Mouse (Mus musculus) hindbrain, postnatal 0 days (tissue): Measurements from ENCODE around the gene Tfcp2. TPM values are rescaled to one million over a fixed set of nuclear protein-coding genes. Genes with fewer than 3 reads are reported as not detected.
A peak's percentile ranks its signal among the peaks of the same experiment; 100 is the strongest.

ENCODE experiments used
- ATAC-seq: fragments of 200-750 bp; cut with Nextera tagmentation; 2 replicates; pipeline ENCODE4 v1.8.0; 2017; ENCODE audit warnings: mild to moderate bottlenecking, moderate TSS enrichment, moderate library complexity
- DNase-seq: peaks from one replicate; pipeline ENCODE4 v3.0.0-alpha.2; 2015; ENCODE audit warnings: low spot score
- H3K27ac ChIP-seq: fragments of 300-500 bp; sonication (generic); 2 replicates; pipeline ENCODE4 v1.5.1; 2014; ENCODE audit warnings: mild to moderate bottlenecking
- H3K27me3 ChIP-seq: fragments of 300-500 bp; sonication (generic); 2 replicates; pipeline ENCODE4 v1.6.1; 2014; ENCODE audit warnings: low read length, mixed read lengths; ENCODE audit not compliant: insufficient read depth
- H3K36me3 ChIP-seq: fragments of 300-500 bp; sonication (generic); 2 replicates; pipeline ENCODE4 v1.6.1; 2014; ENCODE audit warnings: low read length, mixed read lengths; ENCODE audit not compliant: insufficient read depth
- H3K4me1 ChIP-seq: fragments of 300-500 bp; sonication (generic); 2 replicates; pipeline ENCODE4 v1.6.1; 2014; ENCODE audit warnings: antibody characterized with exemption, low read length, mixed read lengths; ENCODE audit not compliant: insufficient read depth
- H3K4me2 ChIP-seq: fragments of 300-500 bp; sonication (generic); 2 replicates; pipeline ENCODE4 v1.6.1; 2014; ENCODE audit warnings: low read depth, mild to moderate bottlenecking, low read length, moderate library complexity, mixed read lengths
- H3K4me3 ChIP-seq: fragments of 300-500 bp; sonication (generic); 2 replicates; pipeline ENCODE4 v1.5.1; 2014; ENCODE audit warnings: low read length
- H3K9ac ChIP-seq: fragments of 300-500 bp; sonication (generic); replicated peaks from 2 replicates; pipeline ENCODE4 v1.6.1; 2014; ENCODE audit warnings: mild to moderate bottlenecking, low read length, moderate library complexity, mixed read lengths
- H3K9me3 ChIP-seq: fragments of 300-500 bp; sonication (generic); 2 replicates; pipeline ENCODE4 v1.6.1; 2016; ENCODE audit warnings: low read length, mixed read lengths
- CTCF ChIP-seq: IDR thresholded peaks from 2 replicates; pipeline ENCODE4 v1.5.1; 2016; ENCODE audit warnings: antibody characterized with exemption, control low read depth, low read depth
- WGBS: fragments of 180-500 bp; shearing (Covaris S2); extraction: QIAGEN DNeasy Blood & Tissue Kit; methylation state at CpG from one replicate; pipeline ENCODE4 v1.1.7; 2014; 5-methylcytosine and 5-hydroxymethylcytosine counted together
- polyA plus RNA-seq: library from polyadenylated mRNA; unstranded; fragments of >200 nt; fragmentation: Nextera tagmentation; extraction: Ambion mirVana; gene quantifications from 2 replicates; pipeline ENCODE4 v1.2.1, GENCODE M21; 2015
- total RNA-seq: library from RNA; depleted of rRNA; stranded (reverse); fragments of >200 nt; gene quantifications from 2 replicates; pipeline ENCODE4 v1.2.3, GENCODE M21; 2014

The Tfcp2 gene
- total and polyA plus RNA-seq, 2 experiments from 2014 or later: 27.1 to 34.9 TPM

DNA sequence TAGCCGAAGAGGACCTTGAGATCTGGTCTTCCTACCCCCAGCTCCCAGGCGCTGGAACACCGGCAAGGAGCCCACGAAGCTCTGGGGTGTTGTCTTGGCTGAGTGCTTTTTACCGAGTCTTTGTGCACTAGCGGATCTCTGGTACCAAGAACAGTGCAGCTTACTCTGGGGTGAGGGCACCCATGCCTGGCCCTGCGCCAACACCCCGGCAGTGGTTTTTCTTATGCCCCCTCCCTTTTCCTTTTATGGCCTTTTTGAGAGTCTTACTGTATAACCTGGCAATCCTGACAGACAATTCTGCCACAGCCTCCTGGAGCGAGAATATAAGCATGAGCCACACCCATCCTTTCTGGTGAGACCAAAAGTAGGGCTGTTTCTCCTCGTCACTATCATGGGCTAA is 73.5 kb downstream of the Tfcp2 start:
- no peak overlapping the region for H3K9ac ChIP-seq
- no peak overlapping the region for H3K4me3 ChIP-seq
- H3K4me1 ChIP-seq: no peaks in the 10 kb centered on the region
- H3K4me2 ChIP-seq: no peak overlapping the region
- no peaks in the 10 kb centered on the region for H3K9me3 ChIP-seq
- H3K27ac ChIP-seq: no peak overlapping the region
- no peaks in the 10 kb centered on the region for H3K27me3 ChIP-seq
- DNase-seq (no peak), ATAC-seq (no peak)
- peaks cover 87% of the 10 kb centered on the region for H3K36me3 ChIP-seq
- 83% methylated on average over 10 of the region's 10 CpGs for WGBS
- TF ChIP-seq CTCF: no peak

DNA sequence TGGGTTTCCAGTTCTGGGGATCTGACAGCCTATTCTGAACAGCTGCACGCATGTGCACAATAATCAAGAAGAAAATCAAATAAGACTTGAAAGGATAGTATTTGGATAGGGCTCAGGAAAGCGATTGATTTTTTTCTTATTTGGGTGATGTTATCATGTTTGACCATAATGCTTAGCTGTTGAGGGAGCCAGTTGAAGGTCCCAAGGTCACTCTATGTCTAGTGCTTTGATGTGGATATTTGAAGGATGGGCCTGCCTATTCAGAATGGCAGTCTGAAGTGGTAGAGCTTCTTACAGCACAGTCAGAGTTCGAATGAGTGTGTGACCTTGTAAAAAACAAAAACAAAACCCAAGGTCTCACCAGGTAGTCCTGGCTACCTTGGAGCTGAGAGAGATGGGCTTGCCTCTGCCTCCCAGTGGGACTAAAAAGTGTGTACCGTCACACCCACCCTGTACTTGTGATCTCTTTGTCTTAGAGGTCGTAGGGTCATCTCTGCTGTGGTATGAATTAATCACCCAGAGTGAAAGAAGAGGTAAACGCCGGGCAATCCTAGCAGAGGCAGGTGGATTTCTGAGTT is 77.8 kb downstream of the Tfcp2 start:
- Histone ChIP-seq H3K9ac (no peak overlapping the region), H3K27me3 (no peaks in the 10 kb centered on the region), H3K27ac (no peak overlapping the region), H3K4me1 (peaks cover 8% of the 10 kb centered on the region), H3K4me2 (no peak overlapping the region), H3K36me3 (peaks cover 54% of the 10 kb centered on the region), H3K9me3 (no peaks in the 10 kb centered on the region), H3K4me3 (no peak overlapping the region)
- no peak for TF ChIP-seq CTCF
- ATAC-seq (no peak), DNase-seq (no peak)
- WGBS: 78% methylated on average over 7 of the region's 7 CpGs

DNA sequence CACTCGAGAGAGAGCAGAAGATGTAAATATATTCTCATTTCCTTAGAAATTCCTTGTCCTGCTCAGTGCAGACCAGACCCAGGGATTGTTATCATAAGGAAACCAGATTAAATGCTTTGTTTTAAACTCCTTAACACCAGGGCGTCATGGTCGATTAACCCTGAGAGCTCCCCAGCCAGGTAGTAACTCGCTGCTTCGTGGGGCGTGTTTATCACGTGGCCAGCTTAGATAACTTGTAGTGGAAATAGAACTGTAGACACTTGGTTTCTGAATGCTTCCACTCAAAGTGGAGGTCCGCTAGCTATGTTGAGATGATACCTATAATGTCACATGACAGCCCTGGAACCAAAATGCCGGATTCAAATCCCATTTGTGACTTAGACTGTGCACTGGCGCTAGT is 81.8 kb downstream of the Tfcp2 start:
- Histone ChIP-seq H3K4me3 (peak overlapping the region; percentile 88), H3K4me2 (peak overlapping the region; percentile 96), H3K36me3 (peaks cover 17% of the 10 kb centered on the region)

DNA sequence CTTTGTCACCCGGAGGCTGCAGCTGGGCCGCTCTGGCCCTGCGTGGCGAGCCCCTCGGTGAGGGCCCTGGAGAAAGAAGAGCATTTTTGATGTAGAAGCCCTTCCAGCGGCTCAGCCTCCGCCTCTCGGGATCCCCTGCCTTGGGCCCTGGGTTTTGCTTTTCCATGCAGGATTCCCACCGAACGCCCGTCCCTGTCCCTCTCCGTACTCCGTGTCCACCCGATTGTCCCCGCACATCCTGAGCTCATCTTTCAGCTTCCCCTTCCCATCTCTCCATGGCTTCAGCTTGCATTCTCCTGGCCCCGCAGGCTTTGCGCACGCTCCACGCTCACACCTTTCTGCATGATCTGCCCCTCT is 82.6 kb downstream of the Tfcp2 start:
- no peaks in the 10 kb centered on the region for H3K27me3 ChIP-seq
- H3K4me2 ChIP-seq: peak overlapping the region; percentile 96
- WGBS: 0% methylated on average over 15 of the region's 19 CpGs
- H3K36me3 ChIP-seq: peaks cover 10% of the 10 kb centered on the region; the same call in 1 of the 2 replicates
- DNase-seq: no peak
- peak overlapping the region; percentile 84 for H3K9ac ChIP-seq
- peak; percentile 67 for ATAC-seq
- H3K4me3 ChIP-seq: peak overlapping the region; percentile 88
- no peaks in the 10 kb centered on the region for H3K9me3 ChIP-seq
- peaks cover 8% of the 10 kb centered on the region for H3K4me1 ChIP-seq
- H3K27ac ChIP-seq: peak overlapping the region; percentile 88
- no peak for TF ChIP-seq CTCF

More for the DNA sequence above, 81.8 kb downstream of the Tfcp2 start:
- no peaks in the 10 kb centered on the region for H3K27me3 ChIP-seq
- H3K4me1 ChIP-seq: peaks cover 8% of the 10 kb centered on the region
- ATAC-seq: no peak
- peak overlapping the region; percentile 84; the same call in 1 of the 2 replicates for H3K9ac ChIP-seq
- no peak for TF ChIP-seq CTCF
- no peak for DNase-seq
- H3K27ac ChIP-seq: no peak overlapping the region
- WGBS: 60% methylated on average over 10 of the region's 10 CpGs
- no peaks in the 10 kb centered on the region for H3K9me3 ChIP-seq

GRCm38 (mm10) chr15:100468295-100469188 is 83.3 kb downstream of the Tfcp2 start, which contains the start of gene Letmd1:
Letmd1 (plus strand) TSS chr15:100469023.
- ATAC-seq (peak; percentile 95), DNase-seq (peak; percentile 97)
- Histone ChIP-seq H3K4me3 (peak within 1 kb of the TSS; percentile 88), H3K4me2 (peak within 1 kb of the TSS; percentile 96), H3K9ac (peak within 1 kb of the TSS; percentile 84), H3K27ac (peak within 1 kb of the TSS; percentile 88), H3K9me3 (no peaks in the 10 kb centered on the region), H3K27me3 (no peaks in the 10 kb centered on the region), H3K4me1 (peaks cover 8% of the 10 kb centered on the region), H3K36me3 (peaks cover 4% of the 10 kb centered on the region; the same call in 1 of the 2 replicates)
- WGBS: 2% methylated on average over 74 of the region's 84 CpGs
- TF ChIP-seq CTCF: peak; percentile 52

DNA sequence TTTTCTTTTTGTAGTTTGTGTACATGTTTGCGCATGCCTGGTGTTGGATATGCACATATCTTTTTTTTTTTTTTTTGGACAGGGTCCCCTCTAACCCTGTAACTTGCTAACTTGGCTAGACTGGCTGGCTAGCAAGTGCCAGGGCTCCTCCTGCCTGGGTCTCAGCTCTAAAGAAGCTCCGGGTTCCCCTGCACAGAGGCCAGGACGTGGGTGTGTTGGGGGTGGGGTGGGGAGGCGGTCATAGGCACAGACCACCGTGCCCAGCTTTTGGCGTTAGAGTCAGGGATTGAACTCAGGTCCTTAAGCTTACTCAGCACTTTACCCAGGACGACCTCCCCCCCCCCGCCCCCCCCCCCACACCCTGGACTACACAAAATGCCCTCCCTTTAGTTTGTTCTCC is 84.1 kb downstream of the Tfcp2 start:
- H3K4me3 ChIP-seq: peak overlapping the region; percentile 14; the same call in 1 of the 2 replicates
- no peak overlapping the region for H3K27ac ChIP-seq
- ATAC-seq: no peak
- TF ChIP-seq CTCF: no peak
- no peaks in the 10 kb centered on the region for H3K27me3 ChIP-seq
- no peaks in the 10 kb centered on the region for H3K9me3 ChIP-seq
- H3K4me2 ChIP-seq: peak overlapping the region; percentile 96
- no peaks in the 10 kb centered on the region for H3K36me3 ChIP-seq
- H3K4me1 ChIP-seq: peaks cover 8% of the 10 kb centered on the region
- WGBS: 29% methylated on average over 8 of the region's 8 CpGs
- H3K9ac ChIP-seq: no peak overlapping the region; the same call in 1 of the 2 replicates
- DNase-seq: no peak
